24 mouse cellular contexts compared by ENCODE assay signal in the genomic region with DNA sequence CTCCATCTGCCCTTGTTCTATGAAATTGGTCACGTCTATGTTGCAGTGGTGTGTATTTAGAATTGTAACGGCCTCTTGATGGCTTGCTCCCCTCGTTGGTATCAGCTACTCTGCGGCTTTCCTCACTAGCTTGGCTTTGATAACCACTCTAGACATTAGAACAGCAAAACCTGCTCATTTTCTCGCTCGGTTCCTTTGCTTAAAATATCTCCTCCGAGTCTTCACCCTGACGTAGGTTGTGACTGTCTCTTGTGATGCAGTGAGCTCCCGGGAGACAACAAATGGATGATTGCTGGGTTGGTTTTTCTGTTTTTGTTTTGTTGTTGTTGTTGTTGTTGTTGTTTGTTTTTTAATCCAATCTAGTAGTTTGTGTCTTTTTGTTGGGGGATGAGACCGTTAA. TPM values are rescaled to one million over a fixed set of nuclear protein-coding genes. Genes with fewer than 3 reads are reported as not detected.
DNase-seq lines count a peak whose midpoint lies in the region; ATAC-seq and TF ChIP-seq lines count a peak whose summit lies in the region.
"Had no signal": no experiment of that assay in that cellular context is flagged by ENCODE, and none has a peak within 500 bp of the region (broad histone marks: within the 10 kb centered on the region; RNA-seq: fewer than 3 reads in every experiment).

No protein-coding gene starts in this region.

- no peak for ATAC-seq in heart, postnatal 0 days (ENCODE audit: insufficient read depth, low read depth)
- no peak for ATAC-seq in kidney, postnatal 0 days (replicated peaks; ENCODE audit: low FRiP score, low read depth)
- ATAC-seq in lung, postnatal 0 days, result no peak
- no peak for ATAC-seq in intestine, postnatal 0 days
- ATAC-seq: forebrain, embryonic 14.5 days had no signal

- WGBS in heart, postnatal 0 days, result 57% methylated on average over 10 of the region's 10 CpGs
- 64% methylated on average over 10 of the region's 10 CpGs for WGBS in heart, embryonic 10.5 days
- 61% methylated on average over 10 of the region's 10 CpGs for WGBS in kidney, postnatal 0 days
- WGBS in lung, adult 2 months, result 55% methylated on average over 10 of the region's 10 CpGs
- WGBS in lung, postnatal 0 days, result 56% methylated on average over 10 of the region's 10 CpGs
- WGBS in intestine, postnatal 0 days, result 73% methylated on average over 10 of the region's 10 CpGs

- TF ChIP-seq CTCF in heart, postnatal 0 days (IDR thresholded peaks at IDR 0.05; ENCODE audit: low read depth), result no peak
- TF ChIP-seq CTCF in kidney, postnatal 0 days (IDR thresholded peaks at IDR 0.05; ENCODE audit: low read depth), result no peak
- no peak for TF ChIP-seq CTCF in lung, adult 2 months (IDR thresholded peaks at IDR 0.05; ENCODE audit: insufficient read depth, low read length)
- TF ChIP-seq CTCF in lung, postnatal 0 days (IDR thresholded peaks at IDR 0.05), result no peak
- TF ChIP-seq CTCF in intestine, postnatal 0 days (IDR thresholded peaks at IDR 0.05; ENCODE audit: low read depth), result no peak

- no peaks in the 10 kb centered on the region for H3K9me3 ChIP-seq in heart, postnatal 0 days (replicated peaks; ENCODE audit: control insufficient read depth, low read length)
- H3K9me3 ChIP-seq in heart, embryonic 10.5 days, result no peaks in the 10 kb centered on the region
- no peaks in the 10 kb centered on the region for H3K9me3 ChIP-seq in kidney, postnatal 0 days (replicated peaks; ENCODE audit: low read length)
- H3K9me3 ChIP-seq in lung, postnatal 0 days (ENCODE audit: low read length), result no peaks in the 10 kb centered on the region
- no peaks in the 10 kb centered on the region for H3K9me3 ChIP-seq in intestine, postnatal 0 days (ENCODE audit: control insufficient read depth)
- H3K9me3 ChIP-seq: embryonic facial prominence, embryonic 15.5 days; forebrain, embryonic 10.5 days; hindbrain, embryonic 10.5 days had no signal

- no peak overlapping the region for H3K4me2 ChIP-seq in heart, postnatal 0 days (ENCODE audit: low read depth, low read length)
- no peak overlapping the region for H3K4me2 ChIP-seq in kidney, postnatal 0 days (ENCODE audit: low read length)
- no peak overlapping the region for H3K4me2 ChIP-seq in lung, postnatal 0 days (replicated peaks; ENCODE audit: low read depth, low read length)
- no peak overlapping the region for H3K4me2 ChIP-seq in intestine, postnatal 0 days (replicated peaks; ENCODE audit: low read depth)
- H3K4me2 ChIP-seq: embryonic facial prominence, embryonic 15.5 days; hindbrain, embryonic 14.5 days had no signal

- no peak for TF ChIP-seq EP300 in heart, postnatal 0 days (IDR thresholded peaks at IDR 0.05; ENCODE audit: low read depth)
- TF ChIP-seq EP300 in lung, postnatal 0 days (IDR thresholded peaks at IDR 0.05), result no peak

- no peaks in the 10 kb centered on the region for H3K27me3 ChIP-seq in heart, postnatal 0 days (ENCODE audit: control insufficient read depth, insufficient read depth, low read length)
- H3K27me3 ChIP-seq in heart, embryonic 10.5 days (ENCODE audit: insufficient read depth, poor library complexity, severe bottlenecking), result no peaks in the 10 kb centered on the region
- no peaks in the 10 kb centered on the region for H3K27me3 ChIP-seq in kidney, postnatal 0 days (ENCODE audit: insufficient read depth, low read length)
- no peaks in the 10 kb centered on the region for H3K27me3 ChIP-seq in lung, postnatal 0 days (replicated peaks; ENCODE audit: insufficient read depth, low read length)
- no peaks in the 10 kb centered on the region for H3K27me3 ChIP-seq in intestine, postnatal 0 days (replicated peaks; ENCODE audit: control insufficient read depth, insufficient read depth, low read length)
- H3K27me3 ChIP-seq: embryonic facial prominence, embryonic 15.5 days had no signal

- no peak overlapping the region for H3K9ac ChIP-seq in heart, postnatal 0 days (replicated peaks; ENCODE audit: low read depth, low read length)
- no peak overlapping the region for H3K9ac ChIP-seq in kidney, postnatal 0 days (ENCODE audit: low read depth, low read length)
- no peak overlapping the region for H3K9ac ChIP-seq in lung, postnatal 0 days (replicated peaks; ENCODE audit: low read depth)
- no peak overlapping the region for H3K9ac ChIP-seq in intestine, postnatal 0 days (ENCODE audit: low read depth, low read length)
- H3K9ac ChIP-seq: embryonic facial prominence, embryonic 15.5 days; hindbrain, embryonic 14.5 days had no signal

- peaks cover 27% of the 10 kb centered on the region for H3K4me1 ChIP-seq in heart, postnatal 0 days (ENCODE audit: control insufficient read depth, insufficient read depth)
- peaks cover 51% of the 10 kb centered on the region for H3K4me1 ChIP-seq in heart, embryonic 10.5 days
- H3K4me1 ChIP-seq in kidney, postnatal 0 days (replicated peaks; ENCODE audit: insufficient read depth, low read length), result peaks cover 22% of the 10 kb centered on the region; the same call in 1 of the 2 replicates
- H3K4me1 ChIP-seq in lung, adult 2 months (ENCODE audit: control insufficient read depth, insufficient read depth, low read length), result peaks cover 51% of the 10 kb centered on the region
- peaks cover 9% of the 10 kb centered on the region for H3K4me1 ChIP-seq in lung, postnatal 0 days (ENCODE audit: insufficient read depth, low read depth, low read length)
- no peaks in the 10 kb centered on the region for H3K4me1 ChIP-seq in intestine, postnatal 0 days (replicated peaks; ENCODE audit: control insufficient read depth, insufficient read depth, low read length)
- H3K4me1 ChIP-seq: embryonic facial prominence, embryonic 15.5 days had no signal

- H3K4me3 ChIP-seq in heart, postnatal 0 days (ENCODE audit: low read depth, low read length), result no peak overlapping the region
- H3K4me3 ChIP-seq in heart, embryonic 10.5 days, result no peak overlapping the region
- no peak overlapping the region for H3K4me3 ChIP-seq in kidney, postnatal 0 days (replicated peaks; ENCODE audit: low read depth, low read length)
- no peak overlapping the region for H3K4me3 ChIP-seq in lung, adult 2 months (replicated peaks; ENCODE audit: extremely low read depth, low read depth, low read length)
- H3K4me3 ChIP-seq in lung, postnatal 0 days (ENCODE audit: low read depth, low read length), result no peak overlapping the region
- no peak overlapping the region for H3K4me3 ChIP-seq in intestine, postnatal 0 days (ENCODE audit: low read depth, low read length)
- H3K4me3 ChIP-seq: embryonic facial prominence, embryonic 15.5 days; erythroblast, embryonic 14.5 days; forebrain, embryonic 10.5 days; hindbrain, embryonic 10.5 days had no signal

- 0 out of 2 replicates have a peak overlapping the region, but pooled peaks have one; percentile 37 for H3K27ac ChIP-seq in heart, postnatal 0 days (ENCODE audit: low read depth)
- H3K27ac ChIP-seq in heart, embryonic 10.5 days, result no peak overlapping the region
- peak overlapping the region; percentile 77 for H3K27ac ChIP-seq in kidney, postnatal 0 days
- H3K27ac ChIP-seq in lung, postnatal 0 days (ENCODE audit: low read length), result no peak overlapping the region
- H3K27ac ChIP-seq in intestine, postnatal 0 days (ENCODE audit: low read depth, low read length), result no peak overlapping the region
- H3K27ac ChIP-seq: embryonic facial prominence, embryonic 15.5 days; forebrain, embryonic 10.5 days; hindbrain, embryonic 10.5 days; hindbrain, embryonic 14.5 days had no signal

- no peaks in the 10 kb centered on the region for H3K36me3 ChIP-seq in heart, postnatal 0 days (replicated peaks; ENCODE audit: control insufficient read depth, insufficient read depth, low read length)
- H3K36me3 ChIP-seq in heart, embryonic 10.5 days, result no peaks in the 10 kb centered on the region; the same call in 1 of the 2 replicates
- H3K36me3 ChIP-seq in kidney, postnatal 0 days (ENCODE audit: insufficient read depth, low read length), result no peaks in the 10 kb centered on the region
- H3K36me3 ChIP-seq in lung, postnatal 0 days (ENCODE audit: insufficient read depth, low read length), result no peaks in the 10 kb centered on the region
- H3K36me3 ChIP-seq in intestine, postnatal 0 days (ENCODE audit: control insufficient read depth, insufficient read depth), result no peaks in the 10 kb centered on the region; the same call in 1 of the 2 replicates
- H3K36me3 ChIP-seq: embryonic facial prominence, embryonic 15.5 days; forebrain, embryonic 10.5 days; hindbrain, embryonic 10.5 days had no signal

- TF ChIP-seq POLR2A in lung, adult 2 months (IDR thresholded peaks at IDR 0.05; ENCODE audit: borderline replicate concordance, extremely low read depth, low read depth, low read length), result no peak

- no peak for DNase-seq in heart, postnatal 0 days (ENCODE audit: low spot score)
- no peak for DNase-seq in heart, embryonic 10.5 days (ENCODE audit: low spot score)
- DNase-seq in kidney, postnatal 0 days (ENCODE audit: low spot score), result no peak
- no peak for DNase-seq in kidney, adult 18-20 months
- peak; percentile 8 for DNase-seq in lung, adult 2 months
- DNase-seq in lung, postnatal 0 days (ENCODE audit: low spot score), result no peak
- DNase-seq: adrenal gland, adult 2 months; adrenal gland, postnatal 25 days; cerebellum, adult 11 months; cerebellum, adult 8-10 months; cerebellum, postnatal 14 days; embryo, embryonic 11 days; gastrocnemius, postnatal 25 days had no signal

RNA-seq across cellular contexts. Expression of a gene that starts 24.0 kb away (rescaled TPM):
- not detected in 2 replicates for total RNA-seq in heart, postnatal 0 days (2014; rRNA removed; ENCODE audit: low replicate concordance)
- polyA plus RNA-seq in heart, postnatal 0 days (2015; fragmentation: Nextera tagmentation; extraction: Ambion mirVana), result 0.10 and 0.12 TPM in 2 replicates
- polyA plus RNA-seq in heart, embryonic 10.5 days (2016; fragmentation: Nextera tagmentation; extraction: Ambion mirVana), result 0.38 and 0.44 TPM in 2 replicates
- polyA plus RNA-seq in kidney, postnatal 0 days (2015; fragmentation: Nextera tagmentation; extraction: Ambion mirVana), result 0.09 and 0.18 TPM in 2 replicates
- 0.30 and 0.37 TPM in 2 replicates for polyA plus RNA-seq in lung, adult 2 months (2012; rRNA removed)
- 0.30 and 0.54 TPM in 2 replicates for polyA plus RNA-seq in lung, postnatal 0 days (2015; fragmentation: Nextera tagmentation; extraction: Ambion mirVana)
- 0.12 TPM in 1 of 2 replicates, not detected in the other for polyA plus RNA-seq in intestine, postnatal 0 days (2015; fragmentation: Nextera tagmentation; extraction: Ambion mirVana)
- total RNA-seq: adrenal gland, adult 2 months; adrenal gland, postnatal 25 days; common myeloid progenitor, adult 5-6 weeks; ES-E14; gastrocnemius, postnatal 25 days; granulocyte monocyte progenitor cell, adult 5-6 weeks; heart, postnatal 25 days had no signal
- polyA plus RNA-seq: forebrain, embryonic 14.5 days had no signal

Comparison
In these comparisons a context has a peak if more than half of its experiments do, and no peak if none do; other contexts are left out.
1. H3K27ac ChIP-seq: peak in heart, postnatal 0 days (single experiment) and kidney, postnatal 0 days (single experiment); none in heart, embryonic 10.5 days (single experiment), lung, postnatal 0 days (single experiment) and intestine, postnatal 0 days (single experiment).